Mouse (Mus musculus) hindbrain, embryonic 11.5 days (tissue): ENCODE data around the gene LTO1. TPM values are rescaled to one million over a fixed set of nuclear protein-coding genes. Genes with fewer than 3 reads are reported as not detected.
A peak's percentile ranks its signal among the peaks of the same experiment; 100 is the strongest.

Source experiments
- ATAC-seq: fragments of 200-750 bp; cut with Nextera tagmentation; 2 replicates; pipeline ENCODE4 v1.8.0; 2017; ENCODE audit warnings: mild to moderate bottlenecking, moderate TSS enrichment, moderate library complexity; ENCODE audit not compliant: low FRiP score
- DNase-seq: peaks from one replicate; pipeline ENCODE4 v3.0.0-alpha.2; 2015; ENCODE audit warnings: low spot score
- H3K27ac ChIP-seq: fragments of 300-500 bp; sonication (generic); 2 replicates; pipeline ENCODE4 v1.5.1; 2014; ENCODE audit warnings: mild to moderate bottlenecking, low read depth, low read length
- H3K27me3 ChIP-seq: fragments of 300-500 bp; sonication (generic); 2 replicates; pipeline ENCODE4 v1.6.1; 2014; ENCODE audit warnings: mild to moderate bottlenecking, low read length, moderate library complexity, mixed read lengths; ENCODE audit not compliant: control insufficient read depth, insufficient read depth
- H3K36me3 ChIP-seq: fragments of 300-500 bp; sonication (generic); 2 replicates; pipeline ENCODE4 v1.6.1; 2014; ENCODE audit warnings: mild to moderate bottlenecking, low read length, moderate library complexity, mixed read lengths; ENCODE audit not compliant: control insufficient read depth, insufficient read depth
- H3K4me1 ChIP-seq: fragments of 300-500 bp; sonication (generic); replicated peaks from 2 replicates; pipeline ENCODE4 v1.6.1; 2014; ENCODE audit warnings: low read length, mixed read lengths; ENCODE audit not compliant: control insufficient read depth, insufficient read depth
- H3K4me2 ChIP-seq: fragments of 300-500 bp; sonication (generic); replicated peaks from 2 replicates; pipeline ENCODE4 v1.6.1; 2014; ENCODE audit warnings: mild to moderate bottlenecking, low read depth, low read length
- H3K4me3 ChIP-seq: fragments of 300-500 bp; sonication (generic); 2 replicates; pipeline ENCODE4 v1.5.1; 2014; ENCODE audit warnings: low read depth, low read length
- H3K9ac ChIP-seq: fragments of 300-500 bp; sonication (generic); 2 replicates; pipeline ENCODE4 v1.6.1; 2014; ENCODE audit warnings: low read depth, low read length
- H3K9me3 ChIP-seq: fragments of 300-500 bp; sonication (generic); 2 replicates; pipeline ENCODE4 v1.6.1; 2016; ENCODE audit warnings: low read length; ENCODE audit not compliant: control insufficient read depth
- WGBS: fragments of 180-500 bp; shearing (Covaris S2); extraction: QIAGEN DNeasy Blood & Tissue Kit; methylation state at CpG from one replicate; pipeline ENCODE4 v1.1.7; 2014; 5-methylcytosine and 5-hydroxymethylcytosine counted together
- polyA plus RNA-seq: library from polyadenylated mRNA; unstranded; fragments of >200 nt; fragmentation: Nextera tagmentation; extraction: Ambion mirVana; gene quantifications from 2 replicates; pipeline ENCODE4 v1.2.1, GENCODE M21; 2014

Gene LTO1
- polyA plus RNA-seq, 1 experiment from 2014 or later: 28.9 TPM

GRCm38 (mm10) chr7:144927591-144927990 is 12.7 kb downstream of the LTO1 start:
- H3K4me2 ChIP-seq: no peak overlapping the region
- WGBS: 88% methylated on average over 2 of the region's 2 CpGs
- no peaks in the 10 kb centered on the region for H3K27me3 ChIP-seq
- no peak overlapping the region for H3K27ac ChIP-seq
- H3K4me3 ChIP-seq: no peak overlapping the region
- DNase-seq (no peak), ATAC-seq (no peak)
- no peaks in the 10 kb centered on the region for H3K4me1 ChIP-seq
- no peaks in the 10 kb centered on the region for H3K9me3 ChIP-seq
- no peak overlapping the region for H3K9ac ChIP-seq
- no peaks in the 10 kb centered on the region for H3K36me3 ChIP-seq

DNA sequence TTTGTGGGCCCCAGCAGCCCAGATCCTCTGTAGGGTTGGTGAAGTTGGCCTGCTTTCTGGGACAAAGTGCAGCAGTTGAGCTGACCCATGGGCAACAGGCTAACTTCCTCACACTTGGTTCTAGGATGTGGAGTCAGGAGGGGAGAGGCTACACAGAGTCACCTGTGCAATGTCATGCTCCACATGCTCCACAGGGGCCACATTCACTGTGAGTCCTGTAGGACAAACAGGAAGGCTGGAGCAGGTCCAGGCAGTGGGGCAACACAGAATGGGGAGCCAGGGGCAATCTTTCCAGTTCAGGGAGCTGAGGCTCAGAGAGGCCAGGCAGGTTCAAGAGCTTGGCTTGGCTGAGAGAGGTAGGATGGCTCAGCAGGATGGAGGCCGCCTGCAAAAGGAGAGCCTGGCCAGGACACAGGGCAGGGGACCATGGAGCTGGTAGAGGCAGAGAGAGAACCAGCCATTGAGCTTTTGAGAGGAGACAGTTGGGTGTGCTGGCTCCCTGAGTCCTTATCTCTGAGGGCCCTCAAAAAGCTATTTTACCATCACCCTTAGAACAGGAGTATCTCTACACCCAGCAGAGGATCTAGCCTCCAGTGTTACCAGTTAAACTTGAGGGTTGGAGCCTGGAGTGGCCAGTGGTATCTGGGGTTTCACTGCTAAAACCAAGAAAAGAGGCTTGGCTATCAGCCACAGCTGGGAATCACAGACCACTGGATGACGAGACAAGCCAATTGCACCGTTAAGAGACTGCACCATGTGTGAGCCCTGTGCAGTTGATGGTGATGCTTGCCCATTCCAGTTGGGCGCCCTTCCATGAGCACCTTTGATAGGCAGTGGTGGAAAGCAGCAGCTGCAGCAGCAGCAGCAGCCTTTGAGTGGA is 13.3 kb downstream of the LTO1 start:
- 80% methylated on average over 4 of the region's 4 CpGs for WGBS
- Histone ChIP-seq H3K27ac (no peak overlapping the region), H3K9ac (no peak overlapping the region), H3K27me3 (no peaks in the 10 kb centered on the region), H3K36me3 (no peaks in the 10 kb centered on the region), H3K9me3 (no peaks in the 10 kb centered on the region), H3K4me2 (no peak overlapping the region), H3K4me1 (no peaks in the 10 kb centered on the region), H3K4me3 (no peak overlapping the region)
- no peak for DNase-seq
- ATAC-seq: no peak

DNA sequence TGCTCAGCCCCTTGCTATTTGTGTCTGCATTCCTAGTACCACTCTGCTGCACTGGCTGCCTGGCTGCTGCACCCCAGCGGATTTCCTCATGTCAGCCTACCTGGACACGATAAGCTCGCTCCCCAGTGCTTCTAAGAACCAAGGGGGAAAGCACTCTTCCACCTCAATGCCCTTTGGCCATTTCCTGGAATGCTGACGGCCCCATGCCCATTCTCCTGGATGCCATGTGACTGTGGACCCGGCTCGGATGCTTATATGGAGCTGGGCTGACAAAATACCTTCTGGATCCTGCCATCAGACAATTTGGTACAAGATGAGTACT is 13.9 kb downstream of the LTO1 start:
- no peak for ATAC-seq
- whole genome bisulfite sequencing: 87% methylated on average over 6 of the region's 6 CpGs

DNA sequence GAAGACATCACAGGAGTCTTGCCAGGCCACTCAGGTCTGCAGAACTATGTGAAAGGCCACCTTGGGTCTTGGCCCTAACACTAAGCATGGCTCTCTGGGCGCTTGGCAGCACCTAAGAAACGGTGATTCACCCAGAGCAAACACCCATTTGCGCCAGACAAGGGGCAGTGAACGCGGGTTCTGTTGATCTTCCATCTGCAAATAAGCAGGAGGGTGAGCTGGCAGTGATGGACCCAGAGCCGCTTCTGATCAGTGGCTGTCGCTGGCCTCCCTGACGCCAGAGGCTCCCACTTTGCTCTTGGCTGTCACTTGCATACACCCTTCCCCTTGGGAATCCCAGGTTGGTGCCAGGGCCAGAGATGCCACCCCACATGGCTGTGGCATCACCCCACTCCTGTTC is 14.6 kb downstream of the LTO1 start:
- Histone ChIP-seq H3K36me3 (no peaks in the 10 kb centered on the region; the same call in 1 of the 2 replicates), H3K4me1 (no peaks in the 10 kb centered on the region), H3K9me3 (no peaks in the 10 kb centered on the region), H3K27ac (no peak overlapping the region), H3K4me3 (no peak overlapping the region), H3K4me2 (no peak overlapping the region), H3K27me3 (no peaks in the 10 kb centered on the region), H3K9ac (no peak overlapping the region)
- no peak for DNase-seq
- WGBS: 81% methylated on average over 8 of the region's 8 CpGs
- no peak for ATAC-seq

More for the DNA sequence above, 13.9 kb downstream of the LTO1 start:
- no peak for DNase-seq
- no peak overlapping the region for H3K4me3 ChIP-seq
- H3K27me3 ChIP-seq: no peaks in the 10 kb centered on the region
- H3K4me1 ChIP-seq: no peaks in the 10 kb centered on the region
- no peaks in the 10 kb centered on the region for H3K9me3 ChIP-seq
- no peak overlapping the region for H3K9ac ChIP-seq
- H3K27ac ChIP-seq: no peak overlapping the region
- H3K4me2 ChIP-seq: no peak overlapping the region
- no peaks in the 10 kb centered on the region for H3K36me3 ChIP-seq

DNA sequence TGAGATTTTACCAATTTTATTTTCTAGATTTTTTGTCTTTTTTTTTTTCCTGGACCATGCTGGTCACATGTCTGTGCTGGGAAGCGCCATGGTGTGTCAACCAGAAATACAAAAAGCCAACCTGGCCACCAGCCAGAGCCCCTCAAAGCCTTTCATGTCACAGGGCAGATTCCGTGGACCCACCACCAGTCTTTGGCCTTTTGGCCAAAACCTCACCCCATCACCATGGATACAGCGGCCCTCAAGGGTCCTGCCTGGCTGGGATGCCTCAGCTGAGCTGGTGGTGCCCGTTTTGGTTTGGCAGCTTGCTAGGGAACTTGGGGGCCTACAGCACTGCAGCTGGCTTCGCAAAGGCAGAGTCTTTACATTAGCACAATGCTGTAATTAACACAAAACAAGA is 15.0 kb downstream of the LTO1 start:
- no peak overlapping the region for H3K27ac ChIP-seq
- no peak overlapping the region for H3K9ac ChIP-seq
- WGBS: 71% methylated on average over 5 of the region's 5 CpGs
- no peaks in the 10 kb centered on the region for H3K9me3 ChIP-seq
- DNase-seq: no peak
- peaks cover 2% of the 10 kb centered on the region; the same call in 1 of the 2 replicates for H3K36me3 ChIP-seq
- no peaks in the 10 kb centered on the region for H3K27me3 ChIP-seq
- no peak overlapping the region for H3K4me2 ChIP-seq
- H3K4me1 ChIP-seq: no peaks in the 10 kb centered on the region
- no peak overlapping the region for H3K4me3 ChIP-seq
- no peak for ATAC-seq

DNA sequence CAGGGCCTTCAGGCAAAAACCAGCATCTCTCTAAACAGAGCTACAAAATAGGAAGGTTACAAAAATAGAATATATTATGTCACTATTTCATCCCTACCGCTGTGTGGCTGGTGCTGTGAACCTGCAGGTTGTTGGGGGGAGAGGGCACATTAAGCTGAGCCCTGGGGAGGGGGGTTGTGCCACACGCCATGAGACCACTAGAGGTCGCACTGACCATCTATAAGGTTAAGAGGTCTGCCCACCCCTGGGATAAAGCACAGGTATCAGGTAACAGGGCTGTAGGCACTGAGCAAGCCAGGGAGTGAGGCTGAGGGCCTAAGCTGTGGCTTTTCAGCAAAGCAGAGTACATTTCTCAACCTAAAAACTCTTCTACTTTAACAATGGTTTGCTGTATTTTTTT is 16.9 kb downstream of the LTO1 start:
- DNase-seq (peak; percentile 65), ATAC-seq (no peak)
- Histone ChIP-seq H3K4me3 (no peak overlapping the region), H3K4me2 (no peak overlapping the region), H3K9ac (no peak overlapping the region), H3K27me3 (no peaks in the 10 kb centered on the region), H3K36me3 (peaks cover 5% of the 10 kb centered on the region; the same call in 1 of the 2 replicates), H3K27ac (no peak overlapping the region), H3K9me3 (no peaks in the 10 kb centered on the region), H3K4me1 (0 out of 2 replicates have a peak, but pooled peaks cover 4% of the 10 kb centered on the region)
- WGBS: 22% methylated on average over 3 of the region's 3 CpGs

DNA sequence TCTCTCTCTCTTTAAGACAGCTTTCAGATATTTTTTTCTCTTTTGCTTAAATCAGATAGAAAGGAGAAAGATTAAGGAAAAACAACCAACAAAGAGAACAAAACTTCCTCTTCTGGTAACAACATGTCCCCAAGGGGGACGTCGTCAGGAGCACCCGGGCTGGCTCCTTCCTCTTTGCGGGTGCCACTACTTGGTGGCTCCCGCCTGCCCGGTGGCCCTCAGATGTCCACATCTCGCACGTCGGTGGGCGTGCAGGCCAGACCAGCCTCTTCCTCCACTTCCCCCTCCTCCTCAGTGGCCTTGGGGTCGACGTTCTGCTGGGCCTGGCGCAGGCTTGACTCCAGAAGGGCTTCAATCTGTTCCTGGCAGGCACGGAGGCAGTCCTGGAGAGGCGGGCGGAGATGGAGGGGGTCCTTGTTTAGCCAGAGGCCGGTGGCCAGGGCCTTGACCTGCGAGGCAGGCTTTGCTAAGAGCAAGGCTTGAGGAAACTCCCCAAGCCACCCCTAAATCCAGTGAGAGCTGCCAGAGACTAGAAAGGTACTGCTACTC is 17.6 kb downstream of the LTO1 start:
- 77% methylated on average over 17 of the region's 18 CpGs for WGBS
- DNase-seq: no peak

GRCm38 (mm10) chr7:144933336-144933735 is 18.4 kb downstream of the LTO1 start:
- Histone ChIP-seq H3K36me3 (peaks cover 8% of the 10 kb centered on the region), H3K27ac (no peak overlapping the region), H3K4me2 (no peak overlapping the region), H3K9me3 (no peaks in the 10 kb centered on the region), H3K4me1 (peaks cover 9% of the 10 kb centered on the region; the same call in 1 of the 2 replicates), H3K27me3 (no peaks in the 10 kb centered on the region), H3K4me3 (no peak overlapping the region), H3K9ac (no peak overlapping the region)
- no peak for ATAC-seq
- no peak for DNase-seq
- WGBS: 92% methylated on average over 3 of the region's 3 CpGs

More for the DNA sequence above, 17.6 kb downstream of the LTO1 start:
- Histone ChIP-seq H3K4me1 (0 out of 2 replicates have a peak, but pooled peaks cover 9% of the 10 kb centered on the region), H3K36me3 (peaks cover 8% of the 10 kb centered on the region), H3K27me3 (no peaks in the 10 kb centered on the region), H3K9ac (no peak overlapping the region), H3K27ac (no peak overlapping the region), H3K4me2 (no peak overlapping the region), H3K9me3 (no peaks in the 10 kb centered on the region), H3K4me3 (no peak overlapping the region)
- no peak for ATAC-seq

DNA sequence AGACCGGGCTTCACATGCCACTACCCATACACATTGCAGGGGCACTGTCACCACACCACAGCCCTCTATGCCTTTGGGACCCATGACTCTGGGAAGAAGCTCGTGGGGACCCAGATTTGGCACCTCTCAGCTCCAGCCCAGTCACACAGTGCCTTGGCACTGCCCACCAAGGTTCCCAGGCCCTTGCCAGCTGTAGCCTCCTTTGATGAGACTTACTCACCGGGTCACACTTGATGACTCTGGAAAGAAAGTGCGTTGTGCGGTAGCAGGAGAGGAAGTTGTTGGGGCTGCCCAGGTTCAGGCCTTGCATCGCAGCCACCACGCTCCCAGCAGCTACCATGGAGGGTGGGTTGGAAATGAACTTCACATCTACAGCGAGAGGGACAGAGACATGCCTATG is 18.9 kb downstream of the LTO1 start:
- DNase-seq: no peak
- WGBS: 95% methylated on average over 8 of the region's 8 CpGs
- H3K9ac ChIP-seq: no peak overlapping the region

More for the DNA sequence above, 18.9 kb downstream of the LTO1 start:
- no peak for ATAC-seq
- H3K4me1 ChIP-seq: peaks cover 9% of the 10 kb centered on the region; the same call in 1 of the 2 replicates
- H3K27ac ChIP-seq: no peak overlapping the region
- peaks cover 8% of the 10 kb centered on the region for H3K36me3 ChIP-seq
- H3K4me2 ChIP-seq: no peak overlapping the region
- H3K27me3 ChIP-seq: no peaks in the 10 kb centered on the region
- H3K9me3 ChIP-seq: no peaks in the 10 kb centered on the region
- no peak overlapping the region for H3K4me3 ChIP-seq
